Mouse (Mus musculus): ENCODE results near the gene Tmem170.

- TF ChIP-seq POLR2A (IDR thresholded peaks at IDR 0.05; ENCODE audit: extremely low read depth, insufficient read depth, low read length) (no peak), CTCF (IDR thresholded peaks at IDR 0.05; ENCODE audit: extremely low read depth, insufficient read depth, low read length) (no peak)
These were observed 14.4 kb upstream of the Tmem170 start for GRCm38 (mm10) chr8:111890911-111891303.

Measured in cortical plate, adult 2 months (tissue).